Mouse (Mus musculus): ENCODE measurements around the gene Vac14. TPM values are rescaled to one million over a fixed set of nuclear protein-coding genes. Genes with fewer than 3 reads are reported as not detected.
A peak's percentile ranks its signal among the peaks of the same experiment; 100 is the strongest.

Gene Vac14
- polyA plus RNA-seq (2012; rRNA removed): 23.2 and 24.3 TPM in 2 replicates

- TF ChIP-seq POLR2A (IDR thresholded peaks at IDR 0.05; ENCODE audit: extremely low read depth, insufficient read depth, low read length) (peak; percentile 62; the same call in 1 of the 2 replicates), CTCF (IDR thresholded peaks at IDR 0.05; ENCODE audit: extremely low read depth, insufficient read depth, low read length) (no peak)
- H3K4me1 ChIP-seq (ENCODE audit: control insufficient read depth, insufficient read depth, low read length): peaks cover 10% of the 10 kb centered on the region
- no peak within 1 kb of the TSS for H3K27ac ChIP-seq (ENCODE audit: insufficient read depth, low read length)
- peak within 1 kb of the TSS; percentile 70 for H3K4me3 ChIP-seq (ENCODE audit: insufficient read depth, low read length)
Observed at GRCm38 (mm10) chr8:110618391-110619207, at the start of gene Vac14. Gene Vac14, plus strand, starts transcription at chr8:110618585.

GRCm38 (mm10) chr8:110592641-110593040, 25.7 kb upstream of the Vac14 start:
- H3K4me3 ChIP-seq (ENCODE audit: insufficient read depth, low read length): no peak overlapping the region
- TF ChIP-seq CTCF (IDR thresholded peaks at IDR 0.05; ENCODE audit: extremely low read depth, insufficient read depth, low read length) (no peak), POLR2A (IDR thresholded peaks at IDR 0.05; ENCODE audit: extremely low read depth, insufficient read depth, low read length) (no peak)
- no peak overlapping the region for H3K27ac ChIP-seq (ENCODE audit: insufficient read depth, low read length)
- H3K4me1 ChIP-seq (ENCODE audit: control insufficient read depth, insufficient read depth, low read length): no peaks in the 10 kb centered on the region

DNA sequence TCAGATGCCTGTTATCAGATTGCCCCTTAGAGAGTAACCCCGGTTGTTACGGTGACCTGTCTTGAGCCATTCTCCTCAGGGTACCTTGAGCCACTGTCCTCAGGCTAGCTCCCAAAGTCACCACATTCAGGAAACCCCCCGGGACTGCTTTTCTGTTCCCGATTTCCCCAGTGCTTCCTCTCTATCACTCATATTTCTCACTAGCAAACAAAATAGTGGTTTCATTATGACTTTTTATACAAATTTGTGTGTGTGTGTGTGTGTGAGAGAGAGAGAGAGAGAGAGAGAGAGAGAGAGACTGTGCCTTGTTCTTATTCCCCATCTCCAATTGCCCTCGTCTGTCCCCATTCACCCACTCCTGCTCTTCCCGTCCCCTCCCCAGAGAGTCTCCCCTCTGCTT, 24.2 kb upstream of the Vac14 start:
- Histone ChIP-seq H3K4me3 (ENCODE audit: insufficient read depth, low read length) (no peak overlapping the region), H3K27ac (ENCODE audit: insufficient read depth, low read length) (no peak overlapping the region), H3K4me1 (ENCODE audit: control insufficient read depth, insufficient read depth, low read length) (no peaks in the 10 kb centered on the region)
- TF ChIP-seq POLR2A (IDR thresholded peaks at IDR 0.05; ENCODE audit: extremely low read depth, insufficient read depth, low read length) (no peak), CTCF (IDR thresholded peaks at IDR 0.05; ENCODE audit: extremely low read depth, insufficient read depth, low read length) (no peak)

GRCm38 (mm10) chr8:110604556-110604955, 13.8 kb upstream of the Vac14 start:
- no peak overlapping the region for H3K4me3 ChIP-seq (ENCODE audit: insufficient read depth, low read length)
- H3K27ac ChIP-seq (ENCODE audit: insufficient read depth, low read length): no peak overlapping the region
- no peaks in the 10 kb centered on the region for H3K4me1 ChIP-seq (ENCODE audit: control insufficient read depth, insufficient read depth, low read length)
- TF ChIP-seq POLR2A (IDR thresholded peaks at IDR 0.05; ENCODE audit: extremely low read depth, insufficient read depth, low read length) (no peak), CTCF (IDR thresholded peaks at IDR 0.05; ENCODE audit: extremely low read depth, insufficient read depth, low read length) (peak; percentile 37; the same call in 1 of the 2 replicates)

DNA sequence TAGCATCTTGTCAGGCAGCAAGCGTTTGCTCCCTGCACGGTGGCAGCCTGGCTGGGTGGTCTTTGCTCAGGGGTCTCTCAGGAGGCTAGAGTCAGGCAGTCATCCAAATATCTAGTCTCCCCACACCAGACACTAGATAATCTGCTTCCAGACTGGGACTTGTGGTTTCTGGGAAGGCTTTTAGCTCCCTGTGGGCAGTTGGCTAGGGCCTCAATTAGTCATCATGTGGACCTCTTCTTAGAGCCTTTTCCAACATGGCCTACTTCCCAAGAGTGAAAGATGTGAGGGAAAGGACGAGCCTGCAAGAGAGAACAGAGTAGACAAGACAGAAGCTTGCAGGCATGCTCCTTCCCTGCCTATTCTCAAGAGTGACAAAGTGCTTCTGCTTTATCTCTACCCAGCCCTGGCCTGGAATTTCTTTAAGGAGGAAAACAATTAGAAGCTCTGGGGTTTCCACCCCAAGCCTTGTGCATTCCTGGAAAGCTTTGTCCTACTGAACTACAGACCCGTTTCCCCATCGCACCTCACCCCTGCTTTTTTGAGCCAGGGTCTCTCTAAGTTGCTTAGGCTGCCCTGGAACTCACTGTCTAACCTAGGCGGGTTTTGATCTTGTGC, 12.9 kb upstream of the Vac14 start:
- no peak overlapping the region for H3K4me3 ChIP-seq (ENCODE audit: insufficient read depth, low read length)
- no peaks in the 10 kb centered on the region for H3K4me1 ChIP-seq (ENCODE audit: control insufficient read depth, insufficient read depth, low read length)
- H3K27ac ChIP-seq (ENCODE audit: insufficient read depth, low read length): no peak overlapping the region
- no peak for TF ChIP-seq CTCF (IDR thresholded peaks at IDR 0.05; ENCODE audit: extremely low read depth, insufficient read depth, low read length)
- no peak for TF ChIP-seq POLR2A (IDR thresholded peaks at IDR 0.05; ENCODE audit: extremely low read depth, insufficient read depth, low read length)

DNA sequence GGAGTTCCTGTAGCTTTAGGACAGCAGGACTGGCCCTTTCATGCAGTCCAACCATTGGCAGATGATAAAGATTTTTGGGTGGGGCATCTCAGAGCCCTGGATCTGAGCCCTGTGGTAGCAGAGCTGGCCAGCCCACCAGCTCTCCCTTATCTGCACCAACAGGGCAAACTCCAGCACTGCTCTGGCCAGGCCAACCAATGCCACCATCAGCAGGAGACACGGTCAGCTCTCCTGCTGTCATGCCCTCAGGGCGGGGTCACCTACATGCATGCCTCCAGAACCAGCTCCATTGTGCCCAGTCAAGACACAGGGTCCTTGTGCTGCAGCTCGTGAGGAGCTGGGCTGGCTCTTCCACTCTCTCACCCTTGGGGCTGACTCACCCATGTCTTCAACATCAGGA, 2.7 kb upstream of the Vac14 start:
- TF ChIP-seq CTCF (IDR thresholded peaks at IDR 0.05; ENCODE audit: extremely low read depth, insufficient read depth, low read length) (no peak), POLR2A (IDR thresholded peaks at IDR 0.05; ENCODE audit: extremely low read depth, insufficient read depth, low read length) (no peak)
- H3K4me3 ChIP-seq (ENCODE audit: insufficient read depth, low read length): no peak overlapping the region
- H3K27ac ChIP-seq (ENCODE audit: insufficient read depth, low read length): no peak overlapping the region
- peaks cover 10% of the 10 kb centered on the region for H3K4me1 ChIP-seq (ENCODE audit: control insufficient read depth, insufficient read depth, low read length)

- TF ChIP-seq POLR2A (IDR thresholded peaks at IDR 0.05; ENCODE audit: extremely low read depth, insufficient read depth, low read length): no peak
- TF ChIP-seq CTCF (IDR thresholded peaks at IDR 0.05; ENCODE audit: extremely low read depth, insufficient read depth, low read length): no peak
- peak overlapping the region; percentile 70 for H3K4me3 ChIP-seq (ENCODE audit: insufficient read depth, low read length)
- no peak overlapping the region for H3K27ac ChIP-seq (ENCODE audit: insufficient read depth, low read length)
Observed at GRCm38 (mm10) chr8:110617801-110618358, 505 bp upstream of the Vac14 start.

GRCm38 (mm10) chr8:110619208-110619574, 806 bp downstream of the Vac14 start:
- TF ChIP-seq POLR2A (IDR thresholded peaks at IDR 0.05; ENCODE audit: extremely low read depth, insufficient read depth, low read length): no peak
- TF ChIP-seq CTCF (IDR thresholded peaks at IDR 0.05; ENCODE audit: extremely low read depth, insufficient read depth, low read length): no peak
- Histone ChIP-seq H3K4me1 (ENCODE audit: control insufficient read depth, insufficient read depth, low read length) (peaks cover 10% of the 10 kb centered on the region), H3K27ac (ENCODE audit: insufficient read depth, low read length) (no peak overlapping the region), H3K4me3 (ENCODE audit: insufficient read depth, low read length) (peak overlapping the region; percentile 70)

More at GRCm38 (mm10) chr8:110617801-110618358, 505 bp upstream of the Vac14 start:
- H3K4me1 ChIP-seq (ENCODE audit: control insufficient read depth, insufficient read depth, low read length): peaks cover 10% of the 10 kb centered on the region

GRCm38 (mm10) chr8:110619919-110620318, 1.5 kb downstream of the Vac14 start:
- Histone ChIP-seq H3K27ac (ENCODE audit: insufficient read depth, low read length) (no peak overlapping the region), H3K4me1 (ENCODE audit: control insufficient read depth, insufficient read depth, low read length) (peaks cover 10% of the 10 kb centered on the region), H3K4me3 (ENCODE audit: insufficient read depth, low read length) (peak overlapping the region; percentile 70; the same call in 1 of the 2 replicates)
- TF ChIP-seq CTCF (IDR thresholded peaks at IDR 0.05; ENCODE audit: extremely low read depth, insufficient read depth, low read length) (no peak), POLR2A (IDR thresholded peaks at IDR 0.05; ENCODE audit: extremely low read depth, insufficient read depth, low read length) (no peak)
